Mouse (Mus musculus): ENCODE results near the gene Rnf220. TPM values are rescaled to one million over a fixed set of nuclear protein-coding genes. Genes with fewer than 3 reads are reported as not detected.

The Rnf220 gene
- polyA plus RNA-seq, 1 experiment from 2014 or later, result 63.3 TPM

DNA sequence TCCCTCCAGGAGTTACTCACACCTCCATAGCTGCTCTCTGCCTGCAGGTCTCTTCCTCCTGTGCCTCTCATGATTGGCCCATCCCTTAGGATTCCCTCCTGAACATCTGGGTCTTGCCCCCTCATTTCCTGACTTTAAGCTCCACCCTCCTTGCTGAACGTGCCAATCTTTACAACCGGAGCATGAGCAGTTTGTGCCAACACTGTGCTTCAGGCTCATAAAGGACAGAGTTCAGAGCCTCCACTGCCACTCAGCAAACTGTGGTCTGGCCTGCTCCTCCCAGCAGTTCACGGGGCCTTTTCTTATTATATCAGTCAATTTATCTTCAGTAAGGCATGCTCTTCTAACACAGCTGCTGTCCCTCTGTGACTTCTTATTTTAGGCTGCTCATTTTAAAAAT lies 93.4 kb downstream of the Rnf220 start:
- H3K4me2 ChIP-seq, result no peak overlapping the region
- H3K4me3 ChIP-seq (ENCODE audit: low read depth, low read length), result no peak overlapping the region
- no peak overlapping the region for H3K9ac ChIP-seq (ENCODE audit: low read length)
- H3K27ac ChIP-seq (ENCODE audit: low read depth, low read length), result no peak overlapping the region
- peaks cover 52% of the 10 kb centered on the region for H3K27me3 ChIP-seq (ENCODE audit: control insufficient read depth, insufficient read depth, low read length)
- no peaks in the 10 kb centered on the region for H3K36me3 ChIP-seq (ENCODE audit: control insufficient read depth, insufficient read depth, low read length)
- no peak for ATAC-seq (ENCODE audit: low FRiP score)
- H3K9me3 ChIP-seq (ENCODE audit: control insufficient read depth, low read length), result no peaks in the 10 kb centered on the region
- peaks cover 19% of the 10 kb centered on the region for H3K4me1 ChIP-seq (ENCODE audit: control insufficient read depth, insufficient read depth, low read length)
- 86% methylated on average over 3 of the region's 3 CpGs for WGBS
- DNase-seq (ENCODE audit: low spot score, missing footprints), result no peak

DNA sequence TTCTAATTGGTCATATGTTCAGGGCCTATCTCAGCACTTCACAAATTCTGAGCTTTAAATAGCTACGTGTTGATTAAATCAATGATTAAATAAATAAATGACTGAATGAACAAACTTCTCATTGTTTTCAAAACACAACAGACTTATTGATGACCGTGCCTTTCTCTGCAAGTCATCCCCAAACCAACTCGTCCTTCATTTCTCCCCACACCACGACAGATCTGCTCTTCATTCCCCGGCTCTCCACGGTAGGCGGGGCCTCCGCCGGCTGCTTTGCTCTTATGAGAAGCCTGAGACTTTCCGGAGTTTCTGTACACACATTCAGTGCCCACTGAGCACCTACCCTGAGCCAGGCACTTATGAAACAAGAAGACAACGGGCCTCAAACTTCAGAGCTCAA lies 99.7 kb downstream of the Rnf220 start:
- Histone ChIP-seq H3K4me1 (ENCODE audit: control insufficient read depth, insufficient read depth, low read length) (peaks cover 18% of the 10 kb centered on the region), H3K27me3 (ENCODE audit: control insufficient read depth, insufficient read depth, low read length) (peaks cover 34% of the 10 kb centered on the region), H3K9me3 (ENCODE audit: control insufficient read depth, low read length) (no peaks in the 10 kb centered on the region), H3K4me2 (no peak overlapping the region), H3K4me3 (ENCODE audit: low read depth, low read length) (no peak overlapping the region), H3K27ac (ENCODE audit: low read depth, low read length) (no peak overlapping the region), H3K36me3 (ENCODE audit: control insufficient read depth, insufficient read depth, low read length) (no peaks in the 10 kb centered on the region), H3K9ac (ENCODE audit: low read length) (no peak overlapping the region)
- 81% methylated on average over 11 of the region's 11 CpGs for WGBS
- no peak for ATAC-seq (ENCODE audit: low FRiP score)
- no peak for DNase-seq (ENCODE audit: low spot score, missing footprints)

DNA sequence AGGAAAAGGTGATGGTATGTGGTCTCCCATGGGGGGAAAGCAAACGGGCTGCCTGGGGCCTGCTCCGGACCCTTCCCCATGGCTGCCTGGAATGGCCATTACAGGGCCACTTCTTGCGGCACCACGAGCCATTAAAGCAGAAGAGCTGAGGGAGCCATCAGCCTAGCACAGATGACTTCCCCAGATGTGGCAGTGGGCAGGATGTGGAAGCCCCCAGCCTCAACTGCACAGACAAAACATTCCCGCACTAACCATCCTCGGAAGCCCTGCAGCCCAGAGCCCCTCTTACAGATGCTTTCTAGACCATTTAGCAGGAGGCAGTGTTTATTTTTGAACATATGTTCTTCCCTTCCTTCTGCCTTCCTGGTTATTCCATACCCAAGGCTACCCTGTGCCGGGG lies 103.8 kb downstream of the Rnf220 start:
- H3K4me3 ChIP-seq (ENCODE audit: low read depth, low read length), result no peak overlapping the region
- WGBS, result 51% methylated on average over 7 of the region's 7 CpGs

DNA sequence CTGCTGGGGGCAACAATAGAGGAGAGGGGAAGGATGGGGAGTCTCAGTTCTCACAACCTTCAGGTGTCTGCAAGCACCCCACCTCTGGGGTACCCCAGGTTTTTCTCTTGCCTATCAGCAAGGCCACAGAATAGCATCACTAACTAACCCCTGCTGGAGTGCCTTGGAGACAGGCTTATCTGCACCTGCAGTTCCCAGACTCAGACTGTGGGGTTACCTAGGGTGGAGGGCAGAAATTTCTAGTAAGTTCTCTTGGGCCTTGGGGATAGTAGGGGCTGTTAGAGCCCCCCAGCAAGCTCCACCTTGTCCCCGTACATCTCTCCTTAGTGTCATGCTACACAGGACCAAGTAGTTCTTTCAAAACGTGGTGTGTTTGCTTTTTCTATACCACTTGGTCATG lies 104.5 kb downstream of the Rnf220 start:
- Histone ChIP-seq H3K36me3 (ENCODE audit: control insufficient read depth, insufficient read depth, low read length) (no peaks in the 10 kb centered on the region), H3K4me1 (ENCODE audit: control insufficient read depth, insufficient read depth, low read length) (peaks cover 26% of the 10 kb centered on the region), H3K9ac (ENCODE audit: low read length) (no peak overlapping the region), H3K4me3 (ENCODE audit: low read depth, low read length) (no peak overlapping the region), H3K27ac (ENCODE audit: low read depth, low read length) (no peak overlapping the region), H3K9me3 (ENCODE audit: control insufficient read depth, low read length) (no peaks in the 10 kb centered on the region), H3K4me2 (no peak overlapping the region; the same call in 1 of the 2 replicates), H3K27me3 (ENCODE audit: control insufficient read depth, insufficient read depth, low read length) (peaks cover 33% of the 10 kb centered on the region)
- ATAC-seq (ENCODE audit: low FRiP score) (peak; percentile 31; the same call in 1 of the 2 replicates), DNase-seq (ENCODE audit: low spot score, missing footprints) (peak; percentile 83)
- 30% methylated on average over 2 of the region's 2 CpGs for WGBS

More for the DNA sequence above, 103.8 kb downstream of the Rnf220 start:
- Histone ChIP-seq H3K36me3 (ENCODE audit: control insufficient read depth, insufficient read depth, low read length) (no peaks in the 10 kb centered on the region), H3K4me2 (no peak overlapping the region), H3K27me3 (ENCODE audit: control insufficient read depth, insufficient read depth, low read length) (peaks cover 36% of the 10 kb centered on the region), H3K4me1 (ENCODE audit: control insufficient read depth, insufficient read depth, low read length) (peaks cover 27% of the 10 kb centered on the region), H3K27ac (ENCODE audit: low read depth, low read length) (no peak overlapping the region), H3K9me3 (ENCODE audit: control insufficient read depth, low read length) (no peaks in the 10 kb centered on the region), H3K9ac (ENCODE audit: low read length) (no peak overlapping the region; the same call in 1 of the 2 replicates)
- ATAC-seq (ENCODE audit: low FRiP score) (no peak), DNase-seq (ENCODE audit: low spot score, missing footprints) (peak; percentile 81)

DNA sequence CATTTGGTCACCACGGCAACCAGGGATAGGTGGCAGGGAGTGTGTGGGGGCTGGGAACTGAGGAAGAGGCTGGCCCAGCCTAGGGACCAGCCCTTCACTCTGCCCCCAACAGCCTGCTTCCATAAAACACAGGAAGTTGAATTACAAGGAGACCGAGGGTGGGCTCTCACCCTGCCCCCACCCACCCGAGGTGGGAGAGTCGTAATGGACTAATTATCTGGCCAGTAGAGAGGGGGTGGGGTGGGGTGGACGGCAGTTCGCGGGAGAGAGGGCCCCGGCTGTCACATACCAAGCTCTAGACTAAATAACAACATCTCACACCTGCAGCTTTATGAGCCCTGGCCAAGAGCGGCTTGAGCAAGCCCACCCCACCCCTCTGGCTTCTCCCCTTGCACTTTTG lies 104.9 kb downstream of the Rnf220 start:
- H3K27ac ChIP-seq (ENCODE audit: low read depth, low read length), result no peak overlapping the region
- peak overlapping the region; percentile 9; the same call in 1 of the 2 replicates for H3K4me2 ChIP-seq
- no peak overlapping the region for H3K9ac ChIP-seq (ENCODE audit: low read length)
- H3K36me3 ChIP-seq (ENCODE audit: control insufficient read depth, insufficient read depth, low read length), result no peaks in the 10 kb centered on the region
- DNase-seq (ENCODE audit: low spot score, missing footprints), result no peak
- H3K9me3 ChIP-seq (ENCODE audit: control insufficient read depth, low read length), result no peaks in the 10 kb centered on the region
- peaks cover 31% of the 10 kb centered on the region for H3K27me3 ChIP-seq (ENCODE audit: control insufficient read depth, insufficient read depth, low read length)
- H3K4me1 ChIP-seq (ENCODE audit: control insufficient read depth, insufficient read depth, low read length), result peaks cover 26% of the 10 kb centered on the region
- no peak overlapping the region for H3K4me3 ChIP-seq (ENCODE audit: low read depth, low read length)
- WGBS, result 3% methylated on average over 9 of the region's 9 CpGs
- peak; percentile 71 for ATAC-seq (ENCODE audit: low FRiP score)

DNA sequence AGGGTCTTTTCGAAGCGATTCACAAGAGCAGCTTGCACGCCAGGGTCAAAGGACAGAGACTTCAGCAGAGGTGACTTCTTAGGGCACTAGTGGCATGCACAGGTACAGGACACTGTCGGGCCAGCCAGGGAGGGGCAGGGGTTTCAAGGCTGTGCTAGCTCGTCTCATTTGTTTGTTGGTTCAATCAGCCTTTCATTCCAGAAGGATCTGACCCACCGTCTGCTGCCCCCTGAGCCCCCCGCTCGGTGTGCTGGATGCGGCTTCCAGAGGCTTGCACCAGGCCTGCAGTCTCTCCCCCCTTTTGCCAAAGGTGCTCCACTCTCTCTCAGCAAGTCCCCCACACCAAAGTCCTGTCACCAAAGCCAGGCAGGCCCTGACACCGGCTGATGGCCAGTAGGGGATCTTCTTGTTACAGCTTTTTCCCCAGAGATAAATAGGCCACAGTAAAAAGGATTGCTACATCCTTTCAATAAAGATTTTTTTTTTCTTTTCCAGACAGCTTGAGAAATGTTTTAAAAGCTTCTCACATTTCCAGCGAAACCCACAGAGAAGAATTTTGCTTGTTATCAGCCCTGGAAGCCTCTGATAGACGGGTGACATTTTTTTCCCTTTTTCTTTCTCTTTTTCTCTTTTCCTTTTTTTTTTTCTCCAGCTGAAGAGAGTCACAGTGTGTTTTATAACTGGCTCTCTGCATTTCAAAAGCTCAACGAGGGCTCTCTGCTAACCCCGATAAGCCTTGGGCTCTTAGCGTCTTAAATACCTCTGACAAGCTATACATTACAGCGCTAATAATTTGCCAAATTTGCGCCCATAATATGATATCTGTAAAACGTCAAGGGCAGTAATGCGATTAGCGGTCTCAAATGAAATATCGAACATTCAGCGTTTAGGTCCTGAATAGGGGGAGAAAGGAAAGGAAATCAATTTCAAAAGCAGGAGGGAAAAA lies 105.7 kb downstream of the Rnf220 start:
- H3K4me3 ChIP-seq (ENCODE audit: low read depth, low read length), result no peak overlapping the region
- H3K27ac ChIP-seq (ENCODE audit: low read depth, low read length), result no peak overlapping the region; the same call in 1 of the 2 replicates
- peaks cover 26% of the 10 kb centered on the region for H3K4me1 ChIP-seq (ENCODE audit: control insufficient read depth, insufficient read depth, low read length)
- 24% methylated on average over 22 of the region's 22 CpGs for WGBS
- no peak overlapping the region for H3K9ac ChIP-seq (ENCODE audit: low read length)
- H3K9me3 ChIP-seq (ENCODE audit: control insufficient read depth, low read length), result no peaks in the 10 kb centered on the region
- H3K4me2 ChIP-seq, result no peak overlapping the region; the same call in 1 of the 2 replicates
- no peak; the same call in 1 of the 2 replicates for ATAC-seq (ENCODE audit: low FRiP score)
- H3K36me3 ChIP-seq (ENCODE audit: control insufficient read depth, insufficient read depth, low read length), result no peaks in the 10 kb centered on the region
- peak; percentile 90 for DNase-seq (ENCODE audit: low spot score, missing footprints)
- peaks cover 29% of the 10 kb centered on the region for H3K27me3 ChIP-seq (ENCODE audit: control insufficient read depth, insufficient read depth, low read length)

DNA sequence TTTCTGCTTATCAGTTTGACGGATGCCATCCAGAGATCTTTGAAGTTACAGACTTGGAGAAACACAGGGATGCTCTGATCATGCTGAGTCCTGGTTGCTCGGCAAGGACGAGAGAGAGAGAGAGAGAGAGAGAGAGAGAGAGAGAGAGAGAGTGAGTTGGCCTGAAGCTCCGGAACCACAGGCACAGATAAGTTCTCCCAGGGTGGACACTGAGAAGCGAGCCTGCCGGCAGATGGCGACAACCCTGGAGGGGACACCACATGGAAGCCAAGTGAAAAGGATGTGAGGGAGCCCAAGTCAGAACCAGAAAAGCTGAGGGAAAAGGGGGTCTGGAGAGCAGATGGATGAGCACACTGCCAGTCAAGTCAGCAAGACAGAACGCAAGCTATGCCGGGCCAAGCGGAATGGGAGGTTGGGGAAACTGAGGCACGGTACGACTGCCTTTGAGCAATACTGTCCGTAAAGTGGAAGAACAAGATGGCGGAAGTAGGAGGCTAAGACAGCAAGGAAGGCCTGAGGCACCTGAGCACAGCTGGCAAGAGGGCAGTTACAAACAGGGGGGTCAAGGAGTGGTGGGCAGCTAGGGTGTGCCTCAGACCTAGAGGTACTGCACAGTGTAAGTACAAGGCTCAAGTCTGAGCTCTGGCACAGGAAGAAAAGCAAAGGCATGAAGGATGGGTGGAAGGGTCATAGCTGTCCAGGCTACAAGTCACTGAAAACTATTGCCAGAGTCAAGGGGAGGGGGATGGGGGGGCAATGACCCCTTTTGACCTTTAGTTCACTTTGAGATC lies 107.4 kb downstream of the Rnf220 start:
- H3K27me3 ChIP-seq (ENCODE audit: control insufficient read depth, insufficient read depth, low read length), result peaks cover 36% of the 10 kb centered on the region
- WGBS, result 82% methylated on average over 14 of the region's 14 CpGs
- no peak overlapping the region for H3K27ac ChIP-seq (ENCODE audit: low read depth, low read length)
- H3K4me1 ChIP-seq (ENCODE audit: control insufficient read depth, insufficient read depth, low read length), result peaks cover 26% of the 10 kb centered on the region
- no peaks in the 10 kb centered on the region for H3K36me3 ChIP-seq (ENCODE audit: control insufficient read depth, insufficient read depth, low read length)
- H3K4me3 ChIP-seq (ENCODE audit: low read depth, low read length), result no peak overlapping the region
- H3K9ac ChIP-seq (ENCODE audit: low read length), result no peak overlapping the region
- ATAC-seq (ENCODE audit: low FRiP score) (no peak), DNase-seq (ENCODE audit: low spot score, missing footprints) (peak; percentile 81)
- no peak overlapping the region for H3K4me2 ChIP-seq
- no peaks in the 10 kb centered on the region for H3K9me3 ChIP-seq (ENCODE audit: control insufficient read depth, low read length)

DNA sequence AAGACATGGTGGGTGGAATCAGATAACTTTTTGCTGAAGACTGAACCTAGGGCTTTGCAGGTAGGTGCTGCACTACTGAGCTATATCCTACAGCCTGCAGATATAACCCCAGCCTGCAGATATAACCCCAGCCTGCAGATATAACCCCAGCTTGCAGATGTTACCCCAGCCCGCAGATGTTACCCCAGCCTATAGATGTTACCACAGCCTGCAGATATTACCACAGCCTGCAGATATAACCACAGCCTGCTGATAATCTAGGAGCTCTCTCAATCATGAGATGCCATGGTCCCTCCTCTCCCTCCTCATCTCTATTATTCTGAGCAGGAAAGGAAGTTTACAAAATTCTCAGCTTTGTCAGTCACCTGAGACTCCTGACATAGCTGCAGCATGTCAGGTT lies 111.6 kb downstream of the Rnf220 start:
- DNase-seq (ENCODE audit: low spot score, missing footprints), result no peak
- H3K27ac ChIP-seq (ENCODE audit: low read depth, low read length), result no peak overlapping the region
- H3K4me3 ChIP-seq (ENCODE audit: low read depth, low read length), result no peak overlapping the region
- no peak for ATAC-seq (ENCODE audit: low FRiP score)
- no peaks in the 10 kb centered on the region for H3K9me3 ChIP-seq (ENCODE audit: control insufficient read depth, low read length)
- no peaks in the 10 kb centered on the region for H3K36me3 ChIP-seq (ENCODE audit: control insufficient read depth, insufficient read depth, low read length)
- no peak overlapping the region for H3K9ac ChIP-seq (ENCODE audit: low read length)
- 0 out of 2 replicates have a peak, but pooled peaks cover 3% of the 10 kb centered on the region for H3K4me1 ChIP-seq (ENCODE audit: control insufficient read depth, insufficient read depth, low read length)
- peaks cover 20% of the 10 kb centered on the region for H3K27me3 ChIP-seq (ENCODE audit: control insufficient read depth, insufficient read depth, low read length)
- WGBS, result 85% methylated on average over 1 of the region's 1 CpGs
- H3K4me2 ChIP-seq, result no peak overlapping the region

DNA sequence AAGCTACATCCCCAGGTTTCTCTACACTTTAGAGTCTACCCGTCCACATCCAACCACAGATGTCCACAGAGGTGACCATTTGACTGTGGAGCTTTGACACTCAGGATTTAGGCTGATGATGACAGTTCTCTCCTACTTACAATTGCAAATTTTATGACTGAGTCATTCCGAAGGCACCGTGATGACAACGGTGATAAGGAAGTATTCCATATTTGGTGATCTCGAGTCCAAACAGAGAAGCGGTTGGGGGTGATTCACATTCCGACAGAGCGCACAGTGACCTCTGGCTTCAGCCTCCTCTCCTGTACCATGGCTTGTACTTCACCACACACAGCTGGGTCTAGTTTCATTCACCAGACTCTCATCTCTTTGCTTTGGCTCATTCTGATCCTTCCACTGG lies 115.0 kb downstream of the Rnf220 start:
- Histone ChIP-seq H3K4me2 (no peak overlapping the region), H3K4me1 (ENCODE audit: control insufficient read depth, insufficient read depth, low read length) (0 out of 2 replicates have a peak, but pooled peaks cover 5% of the 10 kb centered on the region), H3K4me3 (ENCODE audit: low read depth, low read length) (no peak overlapping the region), H3K27me3 (ENCODE audit: control insufficient read depth, insufficient read depth, low read length) (peaks cover 27% of the 10 kb centered on the region), H3K9ac (ENCODE audit: low read length) (no peak overlapping the region), H3K9me3 (ENCODE audit: control insufficient read depth, low read length) (no peaks in the 10 kb centered on the region), H3K27ac (ENCODE audit: low read depth, low read length) (no peak overlapping the region), H3K36me3 (ENCODE audit: control insufficient read depth, insufficient read depth, low read length) (no peaks in the 10 kb centered on the region)
- ATAC-seq (ENCODE audit: low FRiP score) (no peak), DNase-seq (ENCODE audit: low spot score, missing footprints) (no peak)
- 91% methylated on average over 8 of the region's 8 CpGs for WGBS
